Mouse (Mus musculus) spleen, adult 2 months (tissue): ENCODE measurements around the gene Rps6kc1.

Source experiments
- CTCF ChIP-seq: fragments of 200-500 bp; IDR thresholded peaks from 2 replicates; pipeline ENCODE4 v1.5.1; 2011; ENCODE audit warnings: mild to moderate bottlenecking, inconsistent platforms; ENCODE audit not compliant: insufficient read depth, insufficient read length, insufficient replicate concordance; ENCODE audit errors: extremely low read depth
- POLR2A ChIP-seq: fragments of 200-500 bp; IDR thresholded peaks from 2 replicates; pipeline ENCODE4 v1.6.1; 2011; ENCODE audit warnings: low read depth, low read length, inconsistent platforms

- no peak for TF ChIP-seq POLR2A
- no peak for TF ChIP-seq CTCF
Measured at GRCm38 (mm10) chr1:190761786-190762185, 149.8 kb downstream of the Rps6kc1 start.
